Mouse (Mus musculus): ENCODE results near the gene Cort.

- TF ChIP-seq CTCF (IDR thresholded peaks at IDR 0.05; ENCODE audit: low read depth, low read length): no peak
- no peak for TF ChIP-seq POLR2A (IDR thresholded peaks at IDR 0.05; ENCODE audit: borderline replicate concordance, low read depth, low read length)
These were observed 12.0 kb upstream of the Cort start for GRCm38 (mm10) chr4:149138515-149138914.

Measured in bone marrow macrophage, adult 2 months (primary cell).